Mouse (Mus musculus) MEL (cell line): ENCODE measurements around the gene Pllp. TPM values are rescaled to one million over a fixed set of nuclear protein-coding genes. Genes with fewer than 3 reads are reported as not detected.
A peak's percentile ranks its signal among the peaks of the same experiment; 100 is the strongest.

Experiments
- DNase-seq: peaks from one replicate; pipeline ENCODE4 v3.0.0; 2011; ENCODE audit warnings: low read depth, low spot score
- H3K27ac ChIP-seq: 2 replicates; pipeline ENCODE4 v1.5.1; 2012; ENCODE audit warnings: low read depth, mild to moderate bottlenecking, control low read depth, low read length, moderate library complexity; ENCODE audit not compliant: control insufficient read depth
- H3K27me3 ChIP-seq, 2 experiments: fragments of 150-350 bp in 1 of 2; sonication (generic) in 1 of 2; 2 replicates each; pipeline ENCODE4 v1.6.1; 2012; ENCODE audit warnings: low read length in 2 of 2, mild to moderate bottlenecking in 2 of 2, improper control_type of control experiment in 1 of 2, moderate library complexity in 1 of 2; ENCODE audit not compliant: insufficient read depth in 2 of 2, control insufficient read depth in 1 of 2
- H3K36me3 ChIP-seq, 2 experiments: 2 replicates each; pipeline ENCODE4 v1.6.1; 2012 to 2014; ENCODE audit warnings: low read length in 2 of 2, improper control_type of control experiment in 1 of 2, inconsistent platforms in 1 of 2, mild to moderate bottlenecking in 1 of 2; ENCODE audit not compliant: insufficient read depth in 2 of 2, control insufficient read depth in 1 of 2
- H3K4me1 ChIP-seq, 2 experiments: fragments of 150-350 bp in 1 of 2; sonication (generic) in 1 of 2; 2 replicates each; pipeline ENCODE4 v1.6.1; 2012; ENCODE audit warnings: low read length in 2 of 2, improper control_type of control experiment in 1 of 2, mild to moderate bottlenecking in 1 of 2; ENCODE audit not compliant: insufficient read depth in 2 of 2, control insufficient read depth in 1 of 2
- H3K4me3 ChIP-seq, 2 experiments: fragments of 150-350 bp in 1 of 2; sonication (generic) in 1 of 2; 2 replicates each; pipeline ENCODE4 v1.5.1; 2012; ENCODE audit warnings: low read depth in 2 of 2, low read length in 2 of 2, mild to moderate bottlenecking in 2 of 2, moderate library complexity in 2 of 2, control low read depth in 1 of 2, improper control_type of control experiment in 1 of 2; ENCODE audit not compliant: control insufficient read depth in 1 of 2, insufficient read depth in 1 of 2
- H3K79me2 ChIP-seq: 2 replicates; pipeline ENCODE4 v1.6.1; 2012; ENCODE audit warnings: mild to moderate bottlenecking, low read length, moderate library complexity; ENCODE audit not compliant: control insufficient read depth, poor library complexity, insufficient read depth
- H3K9ac ChIP-seq: 2 replicates; pipeline ENCODE4 v1.6.1; 2012; ENCODE audit warnings: low read depth, mild to moderate bottlenecking, control low read depth, low read length, moderate library complexity; ENCODE audit not compliant: control insufficient read depth, poor library complexity, severe bottlenecking
- H3K9me3 ChIP-seq: fragments of 150-350 bp; sonication (generic); replicated peaks from 2 replicates; pipeline ENCODE4 v1.6.1; 2012; ENCODE audit warnings: mild to moderate bottlenecking, low read length, improper control_type of control experiment, moderate library complexity; ENCODE audit not compliant: insufficient read depth
- BHLHE40 ChIP-seq: IDR thresholded peaks from 2 replicates; pipeline ENCODE4 v1.6.1; 2012; ENCODE audit warnings: low read depth, mild to moderate bottlenecking, inconsistent platforms, low read length, improper control_type of control experiment, borderline replicate concordance
- CHD2 ChIP-seq: IDR thresholded peaks from 2 replicates; pipeline ENCODE4 v1.6.1; 2011; ENCODE audit warnings: low read length, improper control_type of control experiment
- CTCF ChIP-seq, 3 experiments: IDR thresholded peaks in 2 of 3; conservative IDR thresholded peaks in 1 of 3; 2 replicates each; pipeline ENCODE4 v1.5.1; 2011 to 2012; ENCODE audit warnings: low read length in 3 of 3, low read depth in 2 of 3, mild to moderate bottlenecking in 2 of 3, improper control_type of control experiment in 1 of 3, inconsistent platforms in 1 of 3, mixed read lengths in 1 of 3, moderate library complexity in 1 of 3; ENCODE audit not compliant: control insufficient read depth in 1 of 3, insufficient read depth in 1 of 3, poor library complexity in 1 of 3, severe bottlenecking in 1 of 3
- E2F4 ChIP-seq: IDR thresholded peaks from 2 replicates; pipeline ENCODE4 v1.6.1; 2011; ENCODE audit warnings: low read depth, low read length, improper control_type of control experiment, borderline replicate concordance
- EP300 ChIP-seq, 2 experiments: IDR thresholded peaks; 2 replicates each; pipeline ENCODE4 v1.6.1; 2011; ENCODE audit warnings: improper control_type of control experiment in 2 of 2, low read length in 2 of 2, low read depth in 1 of 2, mild to moderate bottlenecking in 1 of 2
- ETS1 ChIP-seq: IDR thresholded peaks from 2 replicates; pipeline ENCODE4 v1.6.1; 2012; ENCODE audit warnings: low read depth, mild to moderate bottlenecking, inconsistent platforms, low read length, improper control_type of control experiment, moderate library complexity
- GABPA ChIP-seq: IDR thresholded peaks from 2 replicates; pipeline ENCODE4 v1.6.1; 2012; ENCODE audit warnings: low read depth, mild to moderate bottlenecking, inconsistent platforms, low read length, improper control_type of control experiment, moderate library complexity
- JUND ChIP-seq: IDR thresholded peaks from 2 replicates; pipeline ENCODE4 v1.6.1; 2011; ENCODE audit warnings: low read depth, mild to moderate bottlenecking, improper control_type of control experiment, low read length
- MYB ChIP-seq: IDR thresholded peaks from 2 replicates; pipeline ENCODE4 v1.6.1; 2011; ENCODE audit warnings: mild to moderate bottlenecking, low read depth, low read length, improper control_type of control experiment
- POLR2AphosphoS5 ChIP-seq: IDR thresholded peaks from 2 replicates; pipeline ENCODE4 v1.6.1; 2012; ENCODE audit warnings: low read depth, borderline replicate concordance, mild to moderate bottlenecking, inconsistent platforms, low read length, moderate library complexity, mixed read lengths
- RCOR1 ChIP-seq: IDR thresholded peaks from 2 replicates; pipeline ENCODE4 v1.6.1; 2012; ENCODE audit warnings: low read depth, mild to moderate bottlenecking, inconsistent platforms, low read length, improper control_type of control experiment
- SIN3A ChIP-seq: IDR thresholded peaks from 2 replicates; pipeline ENCODE4 v1.6.1; 2012; ENCODE audit warnings: low read length, improper control_type of control experiment, inconsistent platforms
- SMC3 ChIP-seq: IDR thresholded peaks from 2 replicates; pipeline ENCODE4 v1.6.1; 2011; ENCODE audit warnings: low read depth, low read length, improper control_type of control experiment
- TAL1 ChIP-seq: IDR thresholded peaks from 2 replicates; pipeline ENCODE4 v1.6.1; 2012; ENCODE audit warnings: mild to moderate bottlenecking, inconsistent platforms, low read length, moderate library complexity, mixed read lengths
- TCF12 ChIP-seq: IDR thresholded peaks from 2 replicates; pipeline ENCODE4 v1.6.1; 2014; ENCODE audit warnings: low read depth, mild to moderate bottlenecking, inconsistent platforms, low read length, improper control_type of control experiment, moderate library complexity
- ZMIZ1 ChIP-seq: IDR thresholded peaks from 2 replicates; pipeline ENCODE4 v1.6.1; 2012; ENCODE audit warnings: low read depth, mild to moderate bottlenecking, inconsistent platforms, low read length, improper control_type of control experiment, moderate library complexity
- polyA plus RNA-seq, 2 experiments: library from polyadenylated mRNA; stranded (reverse) in 1 of 2; unstranded in 1 of 2; fragments of >175 nt in 1 of 2; fragments of >200 nt in 1 of 2; gene quantifications; 2 replicates each; pipeline versions ENCODE4 v1.2.1 to v1.2.4; 2012; ENCODE audit warnings: low replicate concordance in 2 of 2, low read depth in 1 of 2; ENCODE audit not compliant: insufficient read length in 2 of 2, insufficient read depth in 1 of 2, missing spikeins in 1 of 2
- total RNA-seq: library from RNA; depleted of rRNA; stranded (reverse); fragments of 300-350 nt; gene quantifications from 2 replicates; pipeline ENCODE4 v1.2.3, GENCODE M21; 2012

Pllp gene
- total and polyA plus RNA-seq, 3 experiments: 0.06 TPM; not detected in 2

- H3K79me2 ChIP-seq: no peaks in the 10 kb centered on the region
- H3K4me1 ChIP-seq: no peaks in the 10 kb centered on the region
- no peak overlapping the region for H3K4me3 ChIP-seq
- H3K27ac ChIP-seq: no peak overlapping the region
- TF ChIP-seq EP300 (IDR thresholded peaks at IDR 0.05; ENCODE audit: low read depth in 1 of 2, low read length in 2 of 2): peak in 1 of 2 experiments; percentile 8; a peak in 1 of 4 replicates
- no peak for TF ChIP-seq SMC3
- TF ChIP-seq ETS1: peak; percentile 57
- no peak for TF ChIP-seq RCOR1
- TF ChIP-seq TAL1: 0 out of 2 replicates have a peak, but pooled peaks have one; percentile 19
- peak; percentile 19; the same call in 1 of the 2 replicates for TF ChIP-seq TCF12
- no peaks in the 10 kb centered on the region for H3K9me3 ChIP-seq
- H3K36me3 ChIP-seq: no peaks in the 10 kb centered on the region
- peak; percentile 27 for DNase-seq
- peaks cover 2 to 7% of the 10 kb centered on the region in 2 experiments for H3K27me3 ChIP-seq
- H3K9ac ChIP-seq: no peak overlapping the region
Observed at GRCm38 (mm10) chr8:94733821-94734465, 37.9 kb upstream of the Pllp start.

- no peaks in the 10 kb centered on the region for H3K9me3 ChIP-seq
- TF ChIP-seq POLR2AphosphoS5 (no peak), SIN3A (no peak), GABPA (no peak), JUND (no peak), BHLHE40 (no peak), E2F4 (no peak)
- TF ChIP-seq, all 39 proteins: peak for 0
- Histone ChIP-seq H3K79me2 (no peaks in the 10 kb centered on the region), H3K27me3 (peaks cover 16 to 22% of the 10 kb centered on the region in 2 experiments), H3K4me1 (no peaks in the 10 kb centered on the region), H3K27ac (no peak overlapping the region), H3K4me3 (no peak overlapping the region), H3K36me3 (no peaks in the 10 kb centered on the region), H3K9ac (no peak overlapping the region)
- DNase-seq: no peak
Observed at GRCm38 (mm10) chr8:94729301-94729700, 33.2 kb upstream of the Pllp start.

- DNase-seq: no peak
- Histone ChIP-seq H3K4me1 (no peaks in the 10 kb centered on the region), H3K36me3 (no peaks in the 10 kb centered on the region), H3K9ac (no peak overlapping the region), H3K9me3 (no peaks in the 10 kb centered on the region), H3K27ac (no peak overlapping the region), H3K27me3 (peaks cover 20 to 30% of the 10 kb centered on the region in 2 experiments), H3K79me2 (no peaks in the 10 kb centered on the region), H3K4me3 (no peak overlapping the region)
- TF ChIP-seq TAL1: no peak
- no peak for TF ChIP-seq MYB
- no peak for TF ChIP-seq ZMIZ1
- no peak for TF ChIP-seq CHD2
- no peak for TF ChIP-seq BHLHE40
- no peak for TF ChIP-seq CTCF (IDR thresholded peaks at IDR 0.05 in 2 of 3, conservative IDR thresholded peaks at IDR 0.05 in 1 of 3; ENCODE audit: control insufficient read depth in 1 of 3, insufficient read depth in 1 of 3, low read depth in 2 of 3, low read length in 3 of 3, poor library complexity in 1 of 3, severe bottlenecking in 1 of 3)
Observed at GRCm38 (mm10) chr8:94725998-94726397, 29.9 kb upstream of the Pllp start.
